Mouse (Mus musculus): ENCODE measurements around the gene Gale. TPM values are rescaled to one million over a fixed set of nuclear protein-coding genes. Genes with fewer than 3 reads are reported as not detected.

Gale gene
- polyA plus RNA-seq, 1 experiment from 2014 or later, result 96.5 TPM

DNA sequence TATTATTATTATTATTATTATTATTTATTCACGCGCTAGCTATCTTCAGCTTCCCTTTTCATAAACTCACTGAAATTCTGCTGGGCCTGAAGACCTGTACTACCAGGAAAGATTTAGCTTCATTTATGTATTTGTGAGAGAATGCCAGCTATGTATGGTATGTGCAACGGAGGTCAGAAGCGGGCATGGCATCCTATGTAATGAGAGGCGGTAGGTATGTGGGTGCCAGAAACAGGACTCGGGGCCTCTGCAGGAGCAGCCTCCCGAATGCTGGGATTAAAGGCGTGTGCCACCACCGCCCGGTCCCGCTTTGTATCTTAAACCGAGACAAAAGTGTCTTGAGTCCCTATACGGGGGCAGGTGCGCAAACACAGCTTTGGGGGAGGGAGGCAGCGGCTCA, 581 bp upstream of the Gale start:
- ATAC-seq (peak; percentile 1; the same call in 1 of the 2 replicates), DNase-seq (no peak)
- 7% methylated on average over 15 of the region's 15 CpGs for WGBS (ENCODE audit: insufficient replicate concordance)
- H3K9me3 ChIP-seq (ENCODE audit: low read length), result no peaks in the 10 kb centered on the region
- H3K4me2 ChIP-seq (ENCODE audit: low read depth, low read length), result peak overlapping the region; percentile 100
- H3K36me3 ChIP-seq (replicated peaks; ENCODE audit: insufficient read depth, low read length), result peaks cover 49% of the 10 kb centered on the region
- TF ChIP-seq EP300 (IDR thresholded peaks at IDR 0.05; ENCODE audit: low read depth), result no peak
- no peak for TF ChIP-seq CTCF (IDR thresholded peaks at IDR 0.05; ENCODE audit: low read depth)
- no peaks in the 10 kb centered on the region for H3K27me3 ChIP-seq (ENCODE audit: insufficient read depth, low read length)
- H3K4me1 ChIP-seq (ENCODE audit: insufficient read depth), result peaks cover 26% of the 10 kb centered on the region
- peak overlapping the region; percentile 72 for H3K4me3 ChIP-seq (ENCODE audit: low read depth, low read length)
- peak overlapping the region; percentile 93 for H3K27ac ChIP-seq (ENCODE audit: low read depth)
- H3K9ac ChIP-seq (replicated peaks), result peak overlapping the region; percentile 79

DNA sequence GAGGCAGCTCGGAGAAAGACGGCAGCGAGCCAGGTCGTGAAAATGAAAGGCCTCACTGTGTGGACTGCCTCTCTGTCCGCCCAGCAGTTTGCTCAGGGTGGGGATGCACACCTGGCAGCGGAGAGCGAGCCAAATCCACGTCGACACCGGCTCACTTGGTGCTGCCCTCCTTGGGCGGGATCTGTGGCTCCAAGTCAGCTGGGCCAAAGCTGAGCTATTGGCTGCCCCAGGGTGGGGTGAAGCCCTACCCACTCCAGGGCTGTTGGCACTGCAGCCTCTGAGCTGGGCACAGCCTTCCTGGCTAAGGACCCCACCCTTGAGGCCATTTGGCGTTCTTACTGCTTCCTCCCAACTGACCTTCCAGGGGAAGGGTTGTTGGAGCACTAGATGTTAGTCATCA, 899 bp downstream of the Gale start:
- DNase-seq, result peak; percentile 80
- ATAC-seq, result peak; percentile 60
- TF ChIP-seq EP300 (IDR thresholded peaks at IDR 0.05; ENCODE audit: low read depth), result no peak
- TF ChIP-seq CTCF (IDR thresholded peaks at IDR 0.05; ENCODE audit: low read depth), result peak; percentile 36; the same call in 1 of the 2 replicates
- peak overlapping the region; percentile 79 for H3K9ac ChIP-seq (replicated peaks)
- H3K4me1 ChIP-seq (ENCODE audit: insufficient read depth), result peaks cover 16% of the 10 kb centered on the region
- H3K9me3 ChIP-seq (ENCODE audit: low read length), result no peaks in the 10 kb centered on the region
- H3K27me3 ChIP-seq (ENCODE audit: insufficient read depth, low read length), result no peaks in the 10 kb centered on the region
- H3K4me3 ChIP-seq (ENCODE audit: low read depth, low read length), result peak overlapping the region; percentile 72
- WGBS (ENCODE audit: insufficient replicate concordance), result 6% methylated on average over 12 of the region's 12 CpGs
- peak overlapping the region; percentile 87 for H3K27ac ChIP-seq (ENCODE audit: low read depth)
- H3K36me3 ChIP-seq (replicated peaks; ENCODE audit: insufficient read depth, low read length), result peaks cover 51% of the 10 kb centered on the region
- peak overlapping the region; percentile 100 for H3K4me2 ChIP-seq (ENCODE audit: low read depth, low read length)

DNA sequence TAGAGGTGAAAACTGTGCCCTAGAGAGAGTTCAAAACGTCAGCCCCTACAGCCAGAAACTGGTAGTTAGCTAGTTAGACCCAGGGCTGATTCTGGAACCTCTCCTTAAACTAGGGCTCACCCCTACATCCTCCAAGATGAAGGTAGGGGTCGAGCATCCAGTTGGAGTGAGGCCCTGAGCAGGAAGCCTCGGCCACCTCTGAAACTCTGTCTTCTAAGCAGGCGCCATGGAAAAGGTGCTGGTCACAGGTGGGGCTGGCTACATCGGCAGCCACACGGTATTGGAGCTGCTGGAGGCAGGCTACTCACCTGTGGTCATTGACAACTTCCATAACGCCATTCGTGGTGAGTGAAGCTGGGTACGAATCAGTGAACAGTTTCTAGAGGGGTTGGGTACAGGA, 1.6 kb downstream of the Gale start:
- Histone ChIP-seq H3K4me2 (ENCODE audit: low read depth, low read length) (peak overlapping the region; percentile 100; the same call in 1 of the 2 replicates), H3K36me3 (replicated peaks; ENCODE audit: insufficient read depth, low read length) (peaks cover 51% of the 10 kb centered on the region), H3K27me3 (ENCODE audit: insufficient read depth, low read length) (no peaks in the 10 kb centered on the region), H3K9ac (replicated peaks) (0 out of 2 replicates have a peak overlapping the region, but pooled peaks have one; percentile 79), H3K4me3 (ENCODE audit: low read depth, low read length) (no peak overlapping the region), H3K4me1 (ENCODE audit: insufficient read depth) (peaks cover 15% of the 10 kb centered on the region), H3K27ac (ENCODE audit: low read depth) (peak overlapping the region; percentile 87; the same call in 1 of the 2 replicates), H3K9me3 (ENCODE audit: low read length) (no peaks in the 10 kb centered on the region)
- ATAC-seq (no peak), DNase-seq (no peak)
- TF ChIP-seq CTCF (IDR thresholded peaks at IDR 0.05; ENCODE audit: low read depth), result no peak
- no peak for TF ChIP-seq EP300 (IDR thresholded peaks at IDR 0.05; ENCODE audit: low read depth)
- WGBS (ENCODE audit: insufficient replicate concordance), result 81% methylated on average over 9 of the region's 9 CpGs

DNA sequence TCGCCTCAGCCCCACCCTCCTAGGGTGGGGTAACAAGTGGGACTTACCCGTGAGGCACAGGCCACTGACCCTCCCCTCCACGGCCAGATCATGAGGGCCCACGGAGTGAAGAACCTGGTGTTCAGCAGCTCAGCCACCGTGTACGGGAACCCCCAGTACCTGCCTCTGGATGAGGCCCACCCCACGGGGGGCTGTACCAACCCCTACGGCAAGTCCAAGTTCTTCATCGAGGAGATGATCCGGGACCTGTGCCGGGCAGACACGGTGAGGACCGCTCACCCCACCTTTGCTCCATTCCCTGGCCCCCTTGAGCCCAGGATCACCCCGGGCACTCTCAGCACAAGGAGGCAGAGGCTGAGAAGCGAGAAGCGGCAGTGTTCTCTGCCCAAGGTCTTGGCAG, 2.8 kb downstream of the Gale start:
- Histone ChIP-seq H3K4me3 (ENCODE audit: low read depth, low read length) (no peak overlapping the region), H3K27me3 (ENCODE audit: insufficient read depth, low read length) (no peaks in the 10 kb centered on the region), H3K36me3 (replicated peaks; ENCODE audit: insufficient read depth, low read length) (peaks cover 49% of the 10 kb centered on the region), H3K9ac (replicated peaks) (no peak overlapping the region), H3K4me1 (ENCODE audit: insufficient read depth) (peaks cover 17% of the 10 kb centered on the region), H3K4me2 (ENCODE audit: low read depth, low read length) (no peak overlapping the region), H3K9me3 (ENCODE audit: low read length) (no peaks in the 10 kb centered on the region), H3K27ac (ENCODE audit: low read depth) (no peak overlapping the region)
- WGBS (ENCODE audit: insufficient replicate concordance), result 85% methylated on average over 16 of the region's 16 CpGs
- ATAC-seq, result no peak
- DNase-seq, result no peak
- TF ChIP-seq CTCF (IDR thresholded peaks at IDR 0.05; ENCODE audit: low read depth) (no peak), EP300 (IDR thresholded peaks at IDR 0.05; ENCODE audit: low read depth) (no peak)

DNA sequence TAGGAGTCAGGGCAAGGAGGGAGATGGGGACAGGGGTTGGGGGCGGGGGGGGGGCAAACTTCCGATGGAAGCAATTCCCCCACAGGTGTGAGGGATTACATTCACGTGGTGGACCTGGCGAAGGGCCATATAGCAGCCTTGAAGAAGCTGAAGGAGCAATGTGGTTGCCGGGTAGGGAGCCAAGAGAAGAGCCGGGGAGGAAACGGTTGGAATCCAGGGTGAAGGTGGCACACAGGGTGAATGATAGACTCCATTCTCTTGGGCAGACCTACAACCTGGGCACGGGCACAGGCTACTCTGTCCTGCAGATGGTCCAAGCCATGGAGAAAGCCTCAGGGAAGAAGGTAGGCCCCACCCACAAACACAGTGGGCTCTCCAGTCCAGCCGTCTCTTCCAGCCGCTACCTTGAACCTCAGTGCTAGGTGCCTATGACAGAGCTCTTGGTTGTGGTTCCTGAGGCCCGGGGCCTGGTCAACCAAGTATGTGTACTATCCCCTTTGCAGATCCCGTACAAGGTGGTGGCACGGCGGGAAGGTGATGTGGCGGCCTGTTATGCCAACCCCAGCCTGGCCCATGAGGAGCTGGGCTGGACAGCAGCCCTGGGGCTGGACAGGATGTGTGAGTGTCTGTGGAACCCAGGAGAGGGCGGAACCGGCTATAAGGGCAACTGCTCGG, 3.7 kb downstream of the Gale start:
- Histone ChIP-seq H3K27me3 (ENCODE audit: insufficient read depth, low read length) (no peaks in the 10 kb centered on the region), H3K27ac (ENCODE audit: low read depth) (no peak overlapping the region), H3K4me1 (ENCODE audit: insufficient read depth) (peaks cover 24% of the 10 kb centered on the region), H3K36me3 (replicated peaks; ENCODE audit: insufficient read depth, low read length) (peaks cover 40% of the 10 kb centered on the region), H3K4me3 (ENCODE audit: low read depth, low read length) (no peak overlapping the region), H3K9ac (replicated peaks) (no peak overlapping the region), H3K4me2 (ENCODE audit: low read depth, low read length) (no peak overlapping the region), H3K9me3 (ENCODE audit: low read length) (no peaks in the 10 kb centered on the region)
- no peak for TF ChIP-seq CTCF (IDR thresholded peaks at IDR 0.05; ENCODE audit: low read depth)
- TF ChIP-seq EP300 (IDR thresholded peaks at IDR 0.05; ENCODE audit: low read depth), result no peak
- no peak for ATAC-seq
- 86% methylated on average over 18 of the region's 18 CpGs for WGBS (ENCODE audit: insufficient replicate concordance)
- peak; percentile 15 for DNase-seq

DNA sequence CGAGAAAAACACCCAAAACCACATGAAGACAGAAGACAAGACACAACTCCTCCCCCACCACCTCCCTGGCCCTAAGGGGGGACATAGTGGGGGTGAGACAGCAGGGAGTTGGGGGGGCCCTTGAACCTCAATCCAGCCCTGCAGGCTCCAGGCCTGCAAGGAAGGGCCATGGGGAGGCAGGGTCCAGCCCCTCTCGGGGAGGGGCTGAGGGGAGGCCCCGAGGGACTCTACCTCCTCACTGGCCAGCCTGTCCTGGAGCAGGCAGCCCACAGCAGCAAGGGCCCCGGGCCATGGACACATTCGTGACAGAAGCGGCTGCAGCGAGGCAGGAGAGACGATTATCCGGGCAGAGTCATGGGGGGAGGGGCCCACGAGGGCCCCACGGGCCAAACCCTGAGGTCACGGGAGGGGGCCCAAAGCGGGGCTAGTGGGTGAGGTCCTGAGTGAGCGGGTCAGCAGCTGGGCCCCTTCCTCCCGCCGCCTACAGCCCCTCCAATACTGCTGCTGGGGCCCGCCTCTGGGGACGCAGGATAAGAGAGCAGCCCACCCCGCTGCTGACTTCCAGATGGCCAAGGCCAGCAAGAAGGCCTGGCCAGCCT, 4.8 kb downstream of the Gale start:
- DNase-seq (peak; percentile 17), ATAC-seq (no peak)
- Histone ChIP-seq H3K4me1 (ENCODE audit: insufficient read depth) (peaks cover 28% of the 10 kb centered on the region), H3K9ac (replicated peaks) (no peak overlapping the region), H3K4me3 (ENCODE audit: low read depth, low read length) (no peak overlapping the region), H3K27ac (ENCODE audit: low read depth) (no peak overlapping the region), H3K27me3 (ENCODE audit: insufficient read depth, low read length) (no peaks in the 10 kb centered on the region), H3K9me3 (ENCODE audit: low read length) (no peaks in the 10 kb centered on the region), H3K4me2 (ENCODE audit: low read depth, low read length) (no peak overlapping the region), H3K36me3 (replicated peaks; ENCODE audit: insufficient read depth, low read length) (peaks cover 39% of the 10 kb centered on the region)
- TF ChIP-seq EP300 (IDR thresholded peaks at IDR 0.05; ENCODE audit: low read depth), result no peak
- no peak for TF ChIP-seq CTCF (IDR thresholded peaks at IDR 0.05; ENCODE audit: low read depth)
- WGBS (ENCODE audit: insufficient replicate concordance), result 72% methylated on average over 15 of the region's 19 CpGs
